8 mouse cellular contexts compared by ENCODE assay signal in genomic region chrX:16894377-16895175, GRCm38 (mm10). TPM values are rescaled to one million over a fixed set of nuclear protein-coding genes. Genes with fewer than 3 reads are reported as not detected.
A peak's percentile ranks its signal among the peaks of the same experiment; 100 is the strongest.
DNase-seq lines count a peak whose midpoint lies in the region; ATAC-seq and TF ChIP-seq lines count a peak whose summit lies in the region.

No protein-coding gene starts in this region.

- no peaks in the 10 kb centered on the region for H3K27me3 ChIP-seq in hindbrain, embryonic 15.5 days
- no peaks in the 10 kb centered on the region for H3K27me3 ChIP-seq in lung, embryonic 16.5 days (ENCODE audit: control insufficient read depth, insufficient read depth, low read depth, low read length)
- H3K27me3 ChIP-seq in stomach, postnatal 0 days (ENCODE audit: control insufficient read depth, insufficient read depth, low read length) = no peaks in the 10 kb centered on the region

- peak; percentile 92 for TF ChIP-seq CTCF in stomach, postnatal 0 days (IDR thresholded peaks at IDR 0.05; ENCODE audit: low read depth)

- H3K36me3 ChIP-seq in hindbrain, embryonic 15.5 days = no peaks in the 10 kb centered on the region
- no peaks in the 10 kb centered on the region for H3K36me3 ChIP-seq in lung, embryonic 16.5 days (ENCODE audit: control insufficient read depth, insufficient read depth, low read length)
- H3K36me3 ChIP-seq in stomach, postnatal 0 days (ENCODE audit: control insufficient read depth, insufficient read depth, low read length) = no peaks in the 10 kb centered on the region

- H3K4me3 ChIP-seq in hindbrain, embryonic 15.5 days = no peak overlapping the region
- H3K4me3 ChIP-seq in lung, embryonic 16.5 days (ENCODE audit: low read length) = no peak overlapping the region
- H3K4me3 ChIP-seq in stomach, postnatal 0 days (ENCODE audit: low read depth, low read length) = no peak overlapping the region

- 30% methylated on average over 5 of the region's 5 CpGs for WGBS in hindbrain, embryonic 15.5 days
- WGBS in lung, embryonic 16.5 days = 27% methylated on average over 5 of the region's 5 CpGs
- 26% methylated on average over 5 of the region's 5 CpGs for WGBS in stomach, postnatal 0 days

- peak; percentile 24 for DNase-seq in layer of hippocampus, adult 11-12 months (ENCODE audit: low spot score)
- no peak for DNase-seq in layer of hippocampus, postnatal 25 days (ENCODE audit: extremely low spot score in 1 of 2, low spot score in 1 of 2)
- DNase-seq in R1 (ENCODE audit: low read depth, low spot score) = peak; percentile 73
- peak; percentile 48 for DNase-seq in embryo, embryonic 9.5 days (ENCODE audit: extremely low spot score)
- no peak for DNase-seq in stomach, postnatal 0 days (ENCODE audit: low spot score)
- DNase-seq in urinary bladder, postnatal 4 days (ENCODE audit: low spot score in 2 of 2) = no peak

- H3K4me2 ChIP-seq in hindbrain, embryonic 15.5 days = no peak overlapping the region
- no peak overlapping the region for H3K4me2 ChIP-seq in lung, embryonic 16.5 days (ENCODE audit: low read depth, low read length)
- H3K4me2 ChIP-seq in stomach, postnatal 0 days (replicated peaks; ENCODE audit: low read depth) = no peak overlapping the region

- H3K9ac ChIP-seq in hindbrain, embryonic 15.5 days = no peak overlapping the region
- H3K9ac ChIP-seq in lung, embryonic 16.5 days (ENCODE audit: low read length) = no peak overlapping the region
- no peak overlapping the region for H3K9ac ChIP-seq in stomach, postnatal 0 days (ENCODE audit: low read length)

- H3K4me1 ChIP-seq in hindbrain, embryonic 15.5 days (replicated peaks) = no peaks in the 10 kb centered on the region
- no peaks in the 10 kb centered on the region for H3K4me1 ChIP-seq in lung, embryonic 16.5 days (replicated peaks; ENCODE audit: control insufficient read depth, insufficient read depth, low read length)
- H3K4me1 ChIP-seq in stomach, postnatal 0 days (replicated peaks; ENCODE audit: control insufficient read depth, insufficient read depth) = no peaks in the 10 kb centered on the region

- H3K9me3 ChIP-seq in hindbrain, embryonic 15.5 days = no peaks in the 10 kb centered on the region
- no peaks in the 10 kb centered on the region for H3K9me3 ChIP-seq in lung, embryonic 16.5 days (ENCODE audit: control insufficient read depth, low read length)
- H3K9me3 ChIP-seq in stomach, postnatal 0 days (ENCODE audit: control insufficient read depth, low read length) = no peaks in the 10 kb centered on the region

- no peak for TF ChIP-seq EP300 in stomach, postnatal 0 days (optimal IDR thresholded peaks at IDR 0.05)

- H3K27ac ChIP-seq in hindbrain, embryonic 15.5 days (replicated peaks) = peak overlapping the region; percentile 34; the same call in 1 of the 2 replicates
- H3K27ac ChIP-seq in lung, embryonic 16.5 days (ENCODE audit: low read length) = no peak overlapping the region
- H3K27ac ChIP-seq in stomach, postnatal 0 days (replicated peaks) = no peak overlapping the region

- ATAC-seq in hindbrain, embryonic 15.5 days (ENCODE audit: low FRiP score, low read depth) = peak; percentile 97
- peak; percentile 89 for ATAC-seq in lung, embryonic 16.5 days (ENCODE audit: low read depth)
- peak; percentile 79 for ATAC-seq in stomach, postnatal 0 days (ENCODE audit: low FRiP score, low TSS enrichment)

RNA-seq across cellular contexts. Expression of gene Ndp, which starts 17.0 kb away (rescaled TPM):
- total RNA-seq in layer of hippocampus, postnatal 25 days (2021) = 10 to 100 TPM; 10.5 to 11.8 TPM
- 7.6 and 8.6 TPM in 2 replicates for polyA plus RNA-seq in hindbrain, embryonic 15.5 days (2015; fragmentation: Nextera tagmentation; extraction: Ambion mirVana)
- polyA plus RNA-seq in lung, embryonic 16.5 days (2015; fragmentation: Nextera tagmentation; extraction: Ambion mirVana) = 1.9 and 2.6 TPM in 2 replicates
- polyA plus RNA-seq in stomach, postnatal 0 days (2015; fragmentation: Nextera tagmentation; extraction: Ambion mirVana) = 0.90 and 1.1 TPM in 2 replicates

Comparison
In these comparisons a context has a peak if more than half of its experiments do, and no peak if none do; other contexts are left out.
1. DNase-seq: peak in layer of hippocampus, adult 11-12 months (single experiment), R1 (single experiment) and embryo, embryonic 9.5 days (single experiment); none in layer of hippocampus, postnatal 25 days (0 of 2), stomach, postnatal 0 days (single experiment) and urinary bladder, postnatal 4 days (0 of 2).
2. Peak in every context shown above with its lines, with median percentiles within 50 percentile points of each other: ATAC-seq.